Mouse (Mus musculus) myocyte (in vitro differentiated cells): ENCODE measurements around the gene Timm8a2.

Experiments used
- CEBPB ChIP-seq: IDR thresholded peaks from 2 replicates; pipeline ENCODE4 v1.6.1; 2011; ENCODE audit warnings: mild to moderate bottlenecking, moderate library complexity; ENCODE audit not compliant: poor library complexity, insufficient read depth, severe bottlenecking
- E2F4 ChIP-seq: IDR thresholded peaks from one replicate; pipeline ENCODE4 v1.6.1; 2011; ENCODE audit warnings: mild to moderate bottlenecking, control low read depth, moderate library complexity; ENCODE audit not compliant: insufficient read depth
- MAX ChIP-seq: IDR thresholded peaks from one replicate; pipeline ENCODE4 v1.6.1; 2011; ENCODE audit warnings: low read depth, mild to moderate bottlenecking, control low read depth
- MYOD1 ChIP-seq, 3 experiments: IDR thresholded peaks; one replicate each; pipeline ENCODE4 v1.6.1; 2011; ENCODE audit warnings: control low read depth in 2 of 3, low read depth in 2 of 3, mild to moderate bottlenecking in 2 of 3, moderate library complexity in 1 of 3; ENCODE audit not compliant: insufficient read length in 2 of 3, control insufficient read depth in 1 of 3
- MYOG ChIP-seq, 3 experiments: IDR thresholded peaks; one replicate each; pipeline ENCODE4 v1.6.1; 2011; ENCODE audit warnings: control low read depth in 2 of 3, low read depth in 2 of 3, mild to moderate bottlenecking in 2 of 3; ENCODE audit not compliant: insufficient read length in 2 of 3, control insufficient read depth in 1 of 3, insufficient read depth in 1 of 3
- POLR2A ChIP-seq: IDR thresholded peaks from one replicate; pipeline ENCODE4 v1.6.1; 2011; ENCODE audit warnings: low read depth, mild to moderate bottlenecking, control low read depth, moderate library complexity; ENCODE audit not compliant: insufficient read length
- POLR2AphosphoS2 ChIP-seq: IDR thresholded peaks from one replicate; pipeline ENCODE4 v1.6.1; 2011; ENCODE audit warnings: low read depth, control low read depth; ENCODE audit not compliant: insufficient read length
- REST ChIP-seq: IDR thresholded peaks from one replicate; pipeline ENCODE4 v1.6.1; 2011; ENCODE audit warnings: mild to moderate bottlenecking, control low read depth, moderate library complexity; ENCODE audit not compliant: insufficient read depth, insufficient read length
- SRF ChIP-seq: IDR thresholded peaks from one replicate; pipeline ENCODE4 v1.6.1; 2011; ENCODE audit warnings: low read depth; ENCODE audit not compliant: control insufficient read depth, insufficient read length
- TCF12 ChIP-seq: IDR thresholded peaks from one replicate; pipeline ENCODE4 v1.6.1; 2011; ENCODE audit warnings: mild to moderate bottlenecking, control low read depth; ENCODE audit not compliant: poor library complexity, insufficient read depth, severe bottlenecking
- TCF3 ChIP-seq: IDR thresholded peaks from one replicate; pipeline ENCODE4 v1.6.1; 2011; ENCODE audit warnings: low read depth, control low read depth; ENCODE audit not compliant: insufficient read length
- USF1 ChIP-seq: IDR thresholded peaks from one replicate; pipeline ENCODE4 v1.6.1; 2011; ENCODE audit warnings: low read depth, mild to moderate bottlenecking, control low read depth, moderate library complexity

- TF ChIP-seq SRF (no peak), POLR2AphosphoS2 (no peak), POLR2A (no peak), MAX (no peak), USF1 (no peak), E2F4 (no peak), MYOD1 (IDR thresholded peaks at IDR 0.05; ENCODE audit: control insufficient read depth in 1 of 3, insufficient read length in 2 of 3, low read depth in 2 of 3) (no peak), MYOG (IDR thresholded peaks at IDR 0.05; ENCODE audit: control insufficient read depth in 1 of 3, insufficient read depth in 1 of 3, insufficient read length in 2 of 3, low read depth in 2 of 3) (no peak), REST (no peak), CEBPB (no peak), TCF3 (no peak), TCF12 (no peak)
Observed at GRCm38 (mm10) chr14:122029851-122030250, 4.6 kb upstream of the Timm8a2 start.
